In the genomic region with DNA sequence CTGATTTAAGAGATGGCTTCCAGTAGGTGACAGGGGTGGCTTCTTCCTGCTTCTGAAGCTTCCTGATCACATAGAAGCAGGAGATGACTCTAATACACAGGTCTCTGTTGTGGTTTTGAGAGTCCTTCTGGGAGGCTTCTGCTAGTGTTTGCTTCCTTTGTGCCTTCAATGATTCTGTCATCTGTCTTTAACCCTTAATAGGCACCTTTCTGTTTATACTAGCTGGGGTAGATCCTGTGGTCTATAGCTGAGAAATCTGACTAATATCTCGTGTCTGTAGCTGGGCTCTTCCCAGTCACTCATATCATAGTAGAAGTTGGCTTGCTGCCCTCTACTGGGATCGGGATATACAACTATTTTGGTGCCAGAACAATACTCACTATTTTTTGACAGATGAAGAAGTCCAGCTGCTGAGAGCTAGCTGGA, we compare ENCODE assay signal across 9 mouse cellular contexts. TPM values are rescaled to one million over a fixed set of nuclear protein-coding genes. Genes with fewer than 3 reads are reported as not detected.
DNase-seq lines count a peak whose midpoint lies in the region; ATAC-seq and TF ChIP-seq lines count a peak whose summit lies in the region.
"Had no signal": no experiment of that assay in that cellular context is flagged by ENCODE, and none has a peak within 500 bp of the region (broad histone marks: within the 10 kb centered on the region; RNA-seq: fewer than 3 reads in every experiment).

No protein-coding gene starts in this region.

- TF ChIP-seq POLR2A in heart, adult 2 months (IDR thresholded peaks at IDR 0.05; ENCODE audit: insufficient read depth, low read depth, low read length) = no peak
- TF ChIP-seq POLR2A in CH12.LX (IDR thresholded peaks at IDR 0.05; ENCODE audit: low read depth, low read length) = no peak

- in situ Hi-C loops in CH12.LX (cut with MboI; ENCODE audit: low pct_ligation_motif_present, low pct_unique_long_range_greater_than_20kb, low sequenced_read_pairs) = no loop called here

- no peaks in the 10 kb centered on the region for H3K79me2 ChIP-seq in heart, adult 2 months (replicated peaks; ENCODE audit: control insufficient read depth, insufficient read depth, low read length)
- H3K79me2 ChIP-seq in CH12.LX (replicated peaks; ENCODE audit: control insufficient read depth, extremely low read depth, insufficient read depth, poor library complexity, severe bottlenecking) = no peaks in the 10 kb centered on the region

- TF ChIP-seq CTCF in heart, adult 2 months (IDR thresholded peaks at IDR 0.05) = peak; percentile 28
- TF ChIP-seq CTCF in CH12.LX (conservative IDR thresholded peaks at IDR 0.05 in 1 of 2, IDR thresholded peaks at IDR 0.05 in 1 of 2; ENCODE audit: low read depth in 2 of 2, low read length in 2 of 2) = peak; percentile 34 to 75; a peak in 3 of 4 replicates

- no peaks in the 10 kb centered on the region for H3K9me3 ChIP-seq in CH12.LX (replicated peaks; ENCODE audit: low read length)
- H3K9me3 ChIP-seq in forebrain, embryonic 13.5 days (replicated peaks) = no peaks in the 10 kb centered on the region
- H3K9me3 ChIP-seq: heart, embryonic 13.5 days had no signal

- no peaks in the 10 kb centered on the region for H3K27me3 ChIP-seq in heart, adult 2 months (ENCODE audit: control insufficient read depth, insufficient read depth, low read length)
- H3K27me3 ChIP-seq in CH12.LX (replicated peaks) = no peaks in the 10 kb centered on the region
- no peaks in the 10 kb centered on the region for H3K27me3 ChIP-seq in forebrain, embryonic 13.5 days
- H3K27me3 ChIP-seq: heart, embryonic 13.5 days had no signal

- no peak for DNase-seq in heart, adult 2 months
- DNase-seq in heart, postnatal 36 days = no peak
- peak; percentile 73 for DNase-seq in CH12.LX (ENCODE audit: extremely low read depth)
- DNase-seq in embryo, embryonic 11.5 days (ENCODE audit: low read depth, low spot score) = peak; percentile 4
- DNase-seq in kidney, postnatal 36 days = peak; percentile 61 to 67
- peak; percentile 44 for DNase-seq in retina, postnatal 1 day
- DNase-seq in testis, postnatal 14 days (ENCODE audit: low spot score) = no peak

- no peaks in the 10 kb centered on the region for H3K36me3 ChIP-seq in heart, adult 2 months (ENCODE audit: control insufficient read depth, insufficient read depth, low read length)
- no peaks in the 10 kb centered on the region for H3K36me3 ChIP-seq in CH12.LX (replicated peaks in 1 of 2; ENCODE audit: control insufficient read depth in 1 of 2, insufficient read depth in 1 of 2, low read length in 1 of 2)
- H3K36me3 ChIP-seq in forebrain, embryonic 13.5 days (ENCODE audit: poor library complexity, severe bottlenecking) = no peaks in the 10 kb centered on the region
- H3K36me3 ChIP-seq: heart, embryonic 13.5 days had no signal

- intact Hi-C loops in heart, adult 2 months (cut with DNase I) = loop anchor here (10.0 kb wide), 1 partner anchor 145 kb away; no protein-coding TSS in a partner anchor
- intact Hi-C loops in heart, postnatal 36 days (cut with DNase I) = no loop called here

- TF ChIP-seq RAD21 in CH12.LX (IDR thresholded peaks at IDR 0.05; ENCODE audit: low read depth, low read length) = peak; percentile 75

- no peaks in the 10 kb centered on the region for H3K4me1 ChIP-seq in heart, adult 2 months (ENCODE audit: control insufficient read depth, insufficient read depth, low read length)
- H3K4me1 ChIP-seq in CH12.LX (ENCODE audit: control insufficient read depth in 1 of 2, insufficient read depth in 2 of 2) = peaks cover 0 to 22% of the 10 kb centered on the region in 2 experiments; a peak in 3 of 4 replicates
- no peaks in the 10 kb centered on the region for H3K4me1 ChIP-seq in forebrain, embryonic 13.5 days

- no peak overlapping the region for H3K4me3 ChIP-seq in heart, adult 2 months
- no peak overlapping the region for H3K4me3 ChIP-seq in CH12.LX (replicated peaks in 1 of 3; ENCODE audit: low read depth in 2 of 3, low read length in 2 of 3, poor library complexity in 1 of 3)
- H3K4me3 ChIP-seq in forebrain, embryonic 13.5 days = no peak overlapping the region
- H3K4me3 ChIP-seq: heart, embryonic 13.5 days had no signal

- peak overlapping the region; percentile 33; the same call in 1 of the 2 replicates for H3K4me2 ChIP-seq in CH12.LX (ENCODE audit: insufficient read depth, low read depth, poor library complexity, severe bottlenecking)
- H3K4me2 ChIP-seq in forebrain, embryonic 13.5 days = no peak overlapping the region
- H3K4me2 ChIP-seq: heart, embryonic 13.5 days had no signal

- H3K27ac ChIP-seq in heart, adult 2 months = no peak overlapping the region
- H3K27ac ChIP-seq in CH12.LX (ENCODE audit: insufficient read depth, low read depth) = no peak overlapping the region
- no peak overlapping the region for H3K27ac ChIP-seq in forebrain, embryonic 13.5 days
- H3K27ac ChIP-seq: heart, embryonic 13.5 days had no signal

- dilution Hi-C loops in CH12.LX (cut with MboI; ENCODE audit: extremely low pct_ligation_motif_present, extremely low pct_unique_long_range_greater_than_20kb, low sequenced_read_pairs) = no loop called here

- ATAC-seq in forebrain, embryonic 13.5 days = no peak

- no peak for TF ChIP-seq EP300 in heart, adult 2 months (IDR thresholded peaks at IDR 0.05; ENCODE audit: insufficient read depth, low read depth, low read length)
- TF ChIP-seq EP300 in CH12.LX (IDR thresholded peaks at IDR 0.05; ENCODE audit: low read length) = no peak

- 3% methylated on average over 2 of the region's 2 CpGs for WGBS in heart, adult 2 months
- 34% methylated on average over 2 of the region's 2 CpGs for WGBS in forebrain, embryonic 13.5 days

- H3K9ac ChIP-seq in heart, adult 2 months (ENCODE audit: low read depth, low read length) = no peak overlapping the region
- H3K9ac ChIP-seq in CH12.LX (ENCODE audit: insufficient read depth, low read depth) = no peak overlapping the region
- no peak overlapping the region for H3K9ac ChIP-seq in forebrain, embryonic 13.5 days
- H3K9ac ChIP-seq: heart, embryonic 13.5 days had no signal

TF ChIP-seq in CH12.LX, 34 proteins besides CTCF, POLR2A, EP300 and RAD21:
- TF ChIP-seq MAX (IDR thresholded peaks at IDR 0.05; ENCODE audit: low read length) (no peak), MEF2A (IDR thresholded peaks at IDR 0.05; ENCODE audit: borderline replicate concordance, low read depth, low read length) (peak; percentile 41; the same call in 1 of the 2 replicates), SIN3A (IDR thresholded peaks at IDR 0.05; ENCODE audit: low read length) (no peak; the same call in 1 of the 2 replicates), E2F4 (IDR thresholded peaks at IDR 0.05; ENCODE audit: insufficient replicate concordance, low read depth, low read length) (no peak), ELF1 (IDR thresholded peaks at IDR 0.05; ENCODE audit: low read depth, low read length) (peak; percentile 70), MAZ (IDR thresholded peaks at IDR 0.05; ENCODE audit: low read depth, low read length) (peak; percentile 38; the same call in 1 of the 2 replicates), ETS1 (conservative IDR thresholded peaks at IDR 0.05; ENCODE audit: low read depth, low read length) (peak; percentile 51; the same call in 1 of the 2 replicates), POLR2AphosphoS2 (IDR thresholded peaks at IDR 0.05; ENCODE audit: low read depth, low read length) (no peak), UBTF (IDR thresholded peaks at IDR 0.05; ENCODE audit: low read depth, low read length) (no peak), SMC3 (IDR thresholded peaks at IDR 0.05; ENCODE audit: low read depth, low read length) (peak; percentile 75), MYC (IDR thresholded peaks at IDR 0.05; ENCODE audit: low read depth, low read length) (no peak), BHLHE40 (IDR thresholded peaks at IDR 0.05; ENCODE audit: low read depth, low read length) (peak; percentile 61), PAX5 (IDR thresholded peaks at IDR 0.05; ENCODE audit: low read length) (no peak), ZC3H11A (IDR thresholded peaks at IDR 0.05; ENCODE audit: low read depth, low read length) (peak; percentile 24; the same call in 1 of the 2 replicates), IRF4 (IDR thresholded peaks at IDR 0.05; ENCODE audit: low read depth, low read length) (peak; percentile 62), KAT2A (IDR thresholded peaks at IDR 0.05; ENCODE audit: insufficient replicate concordance, low read length) (no peak), ZNF384 (IDR thresholded peaks at IDR 0.05; ENCODE audit: low read depth, low read length) (0 out of 2 replicates have a peak, but pooled peaks have one; percentile 51)

RNA-seq across cellular contexts. Expression of a gene that starts 50.2 kb away (rescaled TPM):
- total RNA-seq in heart, adult 2 months (2021) = 10 to 100 TPM; 82.9 to 93.8 TPM
- polyA plus RNA-seq in heart, adult 2 months (2012; rRNA removed) = 72.9 and 227 TPM in 2 replicates
- 10 to 100 TPM; 82.9 to 91.1 TPM for total RNA-seq in heart, postnatal 36 days (2021)
- total RNA-seq in CH12.LX (2012; rRNA removed) (57.5 and 60.1 TPM in 2 replicates), CH12.LX (2014; rRNA removed) (184 and 196 TPM in 2 replicates)
- 71.0 and 78.0 TPM in 2 replicates for polyA plus RNA-seq in CH12.LX (2012; ENCODE audit: insufficient read length, low read depth)
- polyA plus RNA-seq in forebrain, embryonic 13.5 days (2015; fragmentation: Nextera tagmentation; extraction: Ambion mirVana) = 199 and 220 TPM in 2 replicates

Comparison
In these comparisons a context has a peak if more than half of its experiments do, and no peak if none do; other contexts are left out.
1. DNase-seq: peak in CH12.LX (single experiment), embryo, embryonic 11.5 days (single experiment), kidney, postnatal 36 days (2 of 2) and retina, postnatal 1 day (single experiment); none in heart, adult 2 months (0 of 2), heart, postnatal 36 days (0 of 2) and testis, postnatal 14 days (single experiment).